Mouse (Mus musculus) fat pad, adult 2 months (tissue): Measurements from ENCODE around the gene Acacb.

Experiments used
- DNase-seq: peaks from one replicate; pipeline ENCODE4 v3.0.0-alpha.2; 2011; ENCODE audit warnings: low read depth, low spot score; ENCODE audit errors: extremely low read depth

The Acacb gene

DNA sequence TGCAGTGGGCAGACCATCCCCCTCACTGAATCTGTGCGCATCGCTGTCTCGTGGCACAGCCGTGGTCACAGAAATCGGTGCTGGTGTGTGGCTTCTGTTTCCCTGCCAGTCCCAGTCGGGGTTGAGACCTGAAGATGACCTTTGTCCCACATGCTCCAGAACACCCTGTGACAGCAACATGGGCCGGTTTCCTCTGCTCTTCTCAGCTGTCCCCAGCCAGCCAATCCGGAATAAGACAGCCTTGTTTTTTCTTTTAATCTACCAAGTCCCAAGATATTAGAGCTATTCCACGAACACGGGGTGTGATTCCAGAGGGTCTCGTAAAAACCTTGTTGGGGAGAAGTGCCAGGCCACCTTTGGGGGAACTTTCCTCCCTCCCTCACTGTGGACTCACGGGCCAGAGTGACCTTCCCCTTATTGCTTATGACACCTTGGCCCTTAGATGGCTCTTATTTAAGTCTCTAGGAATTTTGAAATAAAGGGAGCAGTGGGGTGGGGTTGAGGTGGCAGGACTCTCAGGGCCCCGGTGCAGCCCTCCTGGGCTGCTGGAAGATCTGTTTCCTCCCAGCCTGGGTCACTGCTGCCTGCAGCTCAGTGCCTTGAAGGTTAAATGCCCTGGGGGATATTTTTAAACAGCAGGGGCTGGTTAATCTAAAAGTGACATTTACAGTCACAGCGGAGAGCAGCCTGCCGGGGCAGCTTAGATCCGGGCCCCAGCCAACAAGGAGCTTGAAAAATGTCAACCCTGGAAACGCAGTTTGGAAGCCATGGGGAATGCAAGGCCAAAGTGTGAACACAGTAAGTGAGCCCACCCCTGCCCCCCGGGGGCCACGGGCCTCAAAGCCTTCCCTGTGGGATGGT, at the start of gene Acacb:
Gene Acacb, plus strand, starts transcription at position 508 of the 861 bp plus-strand sequence.
- DNase-seq: no peak

DNA sequence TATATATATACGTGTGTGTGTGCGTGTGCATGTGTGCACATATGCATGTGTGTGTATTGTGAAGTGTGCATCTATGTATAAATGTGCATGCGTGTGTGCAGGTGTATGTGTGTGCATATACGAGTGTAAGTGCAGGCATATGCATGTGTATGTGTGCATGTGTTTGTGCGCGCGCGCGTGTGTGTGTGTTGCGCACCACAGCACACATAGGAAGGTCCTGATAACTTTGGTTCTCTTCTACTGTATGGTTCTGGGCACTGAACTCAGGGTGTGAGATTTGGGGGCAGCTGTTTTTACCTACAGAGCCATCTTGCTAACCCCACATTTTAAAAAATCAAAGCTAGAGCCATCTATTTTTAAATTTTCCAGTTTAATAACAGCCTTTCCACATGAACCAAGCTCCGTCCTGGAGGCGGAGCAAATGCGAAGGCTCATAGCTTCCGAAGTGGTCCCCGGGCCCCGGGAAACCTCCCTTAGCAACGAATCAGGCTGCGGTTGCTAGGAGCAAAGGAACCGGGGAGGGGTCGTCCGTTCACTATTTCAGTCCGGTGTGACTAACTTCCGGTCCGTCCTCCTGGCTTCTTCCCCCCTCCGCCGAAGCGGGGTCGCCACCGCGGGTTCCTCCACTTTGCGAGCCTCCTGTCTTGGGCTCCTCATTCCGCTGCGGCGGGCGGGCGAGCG, 46.5 kb upstream of the Acacb start:
- DNase-seq: peak; percentile 7

DNA sequence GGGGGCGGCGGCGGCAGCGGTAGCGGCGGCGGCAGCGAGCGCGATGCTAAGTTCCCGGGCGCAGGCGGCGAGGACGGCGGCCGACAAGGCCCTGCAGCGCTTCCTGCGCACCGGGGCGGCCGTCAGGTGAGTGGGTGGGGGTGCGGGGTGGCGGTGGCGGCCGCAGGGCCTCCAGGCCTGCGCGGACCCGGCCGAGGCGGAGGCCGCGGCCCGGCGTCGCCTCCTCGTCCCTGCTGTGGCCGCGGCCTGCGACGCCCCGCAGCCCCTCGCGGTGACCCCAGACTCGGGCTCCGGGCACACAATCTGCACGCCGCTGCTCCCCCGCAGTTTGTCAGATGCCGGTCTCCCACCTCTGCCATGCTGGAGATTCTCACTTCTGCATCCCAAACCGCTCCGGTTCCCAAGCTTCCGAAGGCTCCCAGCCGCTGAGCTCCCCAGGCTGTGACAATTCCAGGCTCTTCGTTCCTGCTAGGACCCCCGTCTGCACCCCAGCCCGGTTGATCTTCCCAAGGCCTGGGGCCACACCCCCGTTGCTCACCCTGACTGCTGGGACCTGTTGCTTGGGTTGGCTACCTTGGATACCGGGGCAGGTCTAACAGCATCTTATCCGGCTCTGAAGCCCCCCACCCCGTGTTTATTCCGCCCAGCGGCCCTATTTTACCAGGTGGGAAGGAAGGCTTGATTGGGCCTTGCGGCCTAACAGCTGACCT, 45.8 kb upstream of the Acacb start:
- DNase-seq: no peak

DNA sequence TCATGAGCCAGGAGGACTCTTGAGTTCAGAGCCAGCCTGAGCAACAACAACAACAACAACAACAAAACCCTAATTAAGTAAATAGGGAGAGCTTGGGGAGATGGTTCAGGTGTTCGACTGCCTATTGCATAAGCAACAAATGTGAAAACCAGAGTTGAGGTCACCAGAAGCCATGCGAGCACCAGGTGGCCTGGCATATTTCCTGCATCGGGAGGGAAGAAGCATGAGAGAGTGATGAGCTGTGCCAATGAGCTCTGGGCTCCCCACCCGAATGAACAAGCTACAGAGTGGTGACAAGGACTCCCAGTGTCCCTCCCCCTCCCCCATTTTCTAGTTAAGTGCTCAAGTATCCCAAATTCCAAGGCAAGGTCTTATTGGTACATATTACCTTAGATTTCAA, 44.5 kb upstream of the Acacb start:
- no peak for DNase-seq

DNA sequence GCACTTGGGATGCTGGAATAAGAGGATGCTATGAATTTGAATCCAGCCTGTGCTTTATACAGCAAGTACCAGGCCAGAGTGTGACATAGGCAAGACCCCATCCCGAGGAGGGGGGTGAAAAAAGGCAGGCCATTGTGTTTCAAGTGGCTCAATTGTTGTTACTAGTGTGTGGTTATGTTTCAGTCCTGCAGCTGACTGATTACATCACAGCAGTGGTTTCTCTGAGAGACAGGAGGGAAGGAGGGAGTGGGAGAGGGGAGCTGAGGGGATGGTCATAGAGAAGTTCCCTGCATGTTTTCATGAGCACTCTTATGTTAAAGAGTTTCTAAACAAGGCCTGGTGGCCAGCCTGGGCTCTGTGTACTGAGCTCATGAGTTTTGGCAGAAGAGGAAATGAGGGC, 43.5 kb upstream of the Acacb start:
- no peak for DNase-seq

DNA sequence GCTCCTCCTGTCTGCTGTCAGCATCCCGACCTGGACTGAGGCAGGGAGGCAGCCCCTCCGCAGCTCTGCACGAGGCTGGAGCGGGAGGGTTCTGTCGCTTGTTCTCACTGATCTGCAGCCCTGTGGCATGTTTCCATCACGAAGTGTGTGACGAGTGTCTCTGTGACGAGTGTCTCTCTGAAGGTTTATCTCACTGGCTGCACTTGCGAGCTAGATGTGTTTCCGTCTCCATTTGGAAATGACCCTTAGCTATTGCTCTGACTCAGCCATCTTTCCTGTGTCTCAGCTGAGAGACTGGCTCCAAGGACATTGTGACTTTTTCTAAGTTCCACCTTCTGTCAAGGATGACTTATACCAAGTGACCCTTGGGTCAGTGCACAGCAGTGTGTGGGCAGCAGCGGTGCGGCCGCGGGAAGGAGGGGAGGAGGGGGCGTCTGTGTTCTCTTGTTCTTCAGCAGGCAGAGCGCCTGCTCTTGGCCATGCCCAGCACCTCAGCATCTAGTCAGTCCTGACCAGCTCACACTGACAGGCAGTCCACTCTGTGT, 39.9 kb upstream of the Acacb start:
- no peak for DNase-seq

DNA sequence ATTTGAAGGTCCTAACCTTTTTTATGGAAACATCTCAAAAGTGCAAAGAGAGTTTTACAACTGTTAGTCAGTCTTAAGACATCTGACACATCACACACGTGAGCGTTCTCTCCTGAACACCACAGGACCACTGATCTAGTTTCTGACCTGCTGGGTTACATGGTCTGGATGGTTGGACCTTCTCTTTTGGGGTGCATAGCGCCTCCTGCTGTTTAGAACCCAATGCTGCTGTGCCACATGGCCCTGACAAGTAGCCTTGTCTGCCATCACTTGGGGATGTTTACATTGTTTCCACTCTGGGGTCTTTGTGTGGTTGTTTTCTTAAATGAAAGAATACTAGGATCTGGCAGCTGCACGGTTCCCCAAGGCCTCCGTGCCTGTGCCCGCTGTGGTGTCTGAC, 33.0 kb upstream of the Acacb start:
- no peak for DNase-seq

DNA sequence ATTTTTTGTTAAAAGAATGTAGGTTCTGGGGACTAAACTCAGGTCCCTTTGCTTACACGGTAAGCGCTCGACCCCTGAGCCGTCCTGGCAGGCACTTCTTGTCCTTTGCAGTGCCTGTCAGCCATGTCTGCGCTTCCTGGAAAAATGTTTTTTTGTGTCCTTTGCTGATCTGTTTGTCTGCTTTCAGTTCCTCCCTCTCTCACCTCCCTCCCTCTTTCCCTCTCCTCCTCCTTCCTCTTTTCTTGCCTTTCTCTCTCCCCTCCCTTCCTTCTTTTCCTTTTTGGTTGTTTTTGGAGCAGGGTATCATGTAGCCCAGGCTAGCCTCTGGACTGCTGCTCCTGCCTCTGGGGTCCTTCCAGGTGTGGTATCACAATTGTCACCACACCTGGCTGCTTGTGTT, 31.3 kb upstream of the Acacb start:
- DNase-seq: no peak

DNA sequence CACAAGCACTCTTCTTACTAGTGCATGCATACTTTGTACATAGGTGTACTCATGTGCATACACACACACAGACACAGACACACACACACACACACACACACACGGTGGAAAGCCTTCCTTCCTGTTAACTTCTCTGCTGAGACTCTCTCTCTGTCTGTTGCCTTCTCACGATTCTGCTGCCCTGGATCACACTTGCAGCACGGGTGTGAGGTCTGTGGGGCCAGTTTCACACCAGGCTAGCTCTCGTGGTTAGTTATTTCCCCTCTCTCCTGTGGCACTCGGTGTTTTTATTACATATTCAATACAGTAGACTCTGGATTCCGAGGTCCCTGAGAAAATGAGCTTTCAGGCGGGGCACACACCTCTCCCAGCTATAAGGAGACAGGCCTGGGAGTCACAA, 29.7 kb upstream of the Acacb start:
- no peak for DNase-seq

DNA sequence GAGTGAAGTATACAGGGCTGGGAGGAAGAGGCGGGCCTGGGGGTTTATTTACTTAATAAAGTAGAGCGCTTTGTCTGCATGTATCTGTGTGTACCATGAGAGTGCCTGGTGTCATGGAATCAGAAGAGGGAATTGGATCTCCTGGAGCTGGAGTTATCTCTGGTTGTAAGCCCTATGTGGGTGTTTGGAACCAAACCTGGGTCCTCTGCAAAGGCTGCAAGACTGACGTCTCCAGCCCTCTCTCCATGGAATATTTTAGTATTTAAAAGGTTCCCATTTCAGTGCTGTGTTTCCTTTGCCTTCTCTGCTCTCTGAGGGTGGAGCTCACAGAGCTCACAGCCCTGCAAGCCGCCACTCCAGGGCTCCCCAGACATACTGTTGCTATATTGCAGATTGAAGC, 26.5 kb upstream of the Acacb start:
- no peak for DNase-seq

DNA sequence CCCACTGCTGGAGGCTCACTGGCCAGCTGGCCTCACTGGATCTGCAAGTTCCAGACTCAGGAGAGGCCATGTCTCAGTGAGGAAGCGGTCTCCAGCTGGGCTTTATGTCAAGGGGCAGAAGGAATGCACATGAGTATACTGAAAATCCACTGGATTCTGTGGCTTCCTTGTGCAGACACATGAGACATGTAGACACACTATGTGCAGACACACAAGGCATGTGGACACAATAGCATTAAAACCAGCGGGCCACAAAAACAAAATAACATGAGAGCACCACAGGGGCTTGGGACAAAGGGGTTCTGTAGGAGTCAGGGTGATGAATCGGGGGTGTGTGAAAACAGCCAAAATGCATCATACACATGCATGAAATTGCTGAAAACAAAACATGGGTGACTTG, 20.3 kb upstream of the Acacb start:
- no peak for DNase-seq

DNA sequence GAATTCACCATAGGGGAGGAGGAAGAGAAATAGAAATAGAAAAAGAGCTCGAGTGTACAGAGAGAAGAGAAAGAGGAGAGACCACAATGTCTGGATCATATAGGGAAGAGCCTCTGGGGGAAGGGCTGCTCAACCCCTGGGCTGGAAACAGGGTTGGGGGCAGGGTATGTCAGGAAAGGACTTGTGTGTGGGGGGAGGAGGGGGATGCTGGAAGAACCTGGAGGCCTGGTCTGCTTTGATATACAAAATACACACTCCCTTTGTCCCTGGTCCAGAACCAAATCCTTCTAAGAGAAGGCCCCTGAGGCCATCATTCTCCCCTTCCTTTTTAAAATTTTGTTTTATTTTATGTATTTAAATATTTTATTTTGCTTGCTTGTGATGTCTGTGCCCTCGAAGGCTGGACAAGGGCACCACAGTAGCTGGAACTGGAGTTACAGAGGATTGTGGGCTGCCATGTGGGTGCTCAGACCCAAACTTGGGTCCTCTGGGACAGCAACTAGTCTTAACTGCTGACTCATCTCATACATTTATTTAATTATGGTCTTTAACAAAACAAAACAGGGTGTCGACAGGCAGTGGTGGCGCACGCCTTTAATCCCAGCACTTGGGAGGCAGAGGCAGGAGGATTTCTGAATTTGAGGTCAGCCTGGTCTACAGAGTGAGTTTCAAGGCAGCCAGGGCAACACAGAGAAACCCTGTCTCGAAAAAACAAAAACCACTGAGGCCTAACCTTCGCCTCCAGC, 19.7 kb upstream of the Acacb start:
- DNase-seq: no peak

DNA sequence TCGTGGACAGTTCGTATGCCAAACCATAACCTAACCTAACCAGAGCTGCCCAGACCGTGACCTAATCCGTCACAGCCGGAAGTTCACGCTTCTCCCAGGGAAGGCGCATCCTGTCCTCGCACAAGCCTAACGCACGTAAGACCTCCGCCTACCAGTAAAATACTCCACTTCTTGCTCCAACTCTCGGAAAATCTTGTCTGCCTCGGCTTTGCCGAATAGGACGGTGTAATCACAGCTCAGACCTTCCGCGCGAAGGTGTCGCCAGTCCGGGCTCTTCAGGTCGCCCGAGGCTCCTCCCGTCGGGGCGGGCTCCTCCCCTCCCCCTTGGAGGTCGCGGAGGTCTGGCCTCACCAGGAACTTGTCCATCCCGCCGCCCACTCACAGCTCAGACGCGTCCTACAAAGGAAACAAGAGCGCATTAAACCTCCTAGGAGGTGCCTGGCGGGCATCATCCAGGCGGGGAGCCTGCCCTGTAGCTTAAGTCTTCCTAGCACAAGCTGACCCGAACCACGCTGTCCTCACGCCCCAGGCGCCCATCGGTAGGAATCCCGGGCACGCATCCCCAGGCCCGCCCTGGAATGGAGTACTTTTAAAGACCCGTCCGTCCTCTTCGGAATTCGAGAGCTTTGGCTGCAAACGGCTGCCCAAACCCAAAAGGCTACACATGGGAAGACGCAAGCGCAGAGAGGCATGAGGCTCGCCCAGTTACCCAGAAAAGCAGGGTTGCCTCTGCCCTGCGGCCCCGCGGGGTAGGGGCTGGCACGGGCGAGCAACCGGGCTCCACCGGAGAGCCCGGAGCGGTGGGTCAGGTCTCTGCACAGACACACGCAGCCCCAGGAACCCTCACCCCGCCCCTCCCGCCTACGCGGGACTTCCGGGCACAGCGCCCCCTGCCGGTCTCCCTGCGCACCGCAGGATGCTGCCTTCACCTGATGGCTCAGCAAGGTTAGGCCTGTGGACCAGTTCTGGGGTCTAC, 18.7 kb upstream of the Acacb start, which contains the start of gene Alkbh2:
Gene Alkbh2, minus strand, starts transcription at position 845 of the 976 bp plus-strand sequence.
- DNase-seq: no peak

DNA sequence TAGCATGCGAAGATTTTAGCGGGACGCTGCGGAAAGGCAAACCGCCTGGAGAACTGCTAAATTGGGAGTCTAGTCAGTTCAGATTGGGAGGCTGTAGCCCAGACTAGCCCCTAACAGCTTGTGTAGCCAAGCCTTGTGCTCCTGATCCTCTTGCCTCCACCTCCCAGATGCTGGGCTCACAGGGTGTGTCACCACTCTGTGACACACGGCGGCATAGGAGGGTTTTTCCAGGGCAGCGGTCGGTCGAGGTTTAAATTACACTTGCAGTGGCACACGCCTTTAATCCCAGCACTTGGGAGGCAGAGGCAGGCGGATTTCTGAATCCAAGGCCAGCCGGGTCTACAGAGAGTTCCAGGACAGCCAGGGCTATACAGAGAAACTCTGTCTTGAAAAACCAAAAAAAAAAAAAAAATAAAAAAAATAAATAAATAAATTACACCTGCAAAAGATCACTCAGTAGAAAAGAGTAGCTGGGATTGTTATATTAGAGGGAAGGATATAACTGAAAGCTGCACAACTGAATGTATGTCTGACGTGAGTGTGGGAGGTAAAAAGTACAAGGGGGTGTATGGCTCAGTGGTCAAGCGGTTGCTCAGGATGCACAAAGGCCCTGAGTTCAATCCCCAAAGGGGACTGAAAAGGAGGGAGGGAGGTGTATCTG, 16.7 kb upstream of the Acacb start:
- no peak for DNase-seq

DNA sequence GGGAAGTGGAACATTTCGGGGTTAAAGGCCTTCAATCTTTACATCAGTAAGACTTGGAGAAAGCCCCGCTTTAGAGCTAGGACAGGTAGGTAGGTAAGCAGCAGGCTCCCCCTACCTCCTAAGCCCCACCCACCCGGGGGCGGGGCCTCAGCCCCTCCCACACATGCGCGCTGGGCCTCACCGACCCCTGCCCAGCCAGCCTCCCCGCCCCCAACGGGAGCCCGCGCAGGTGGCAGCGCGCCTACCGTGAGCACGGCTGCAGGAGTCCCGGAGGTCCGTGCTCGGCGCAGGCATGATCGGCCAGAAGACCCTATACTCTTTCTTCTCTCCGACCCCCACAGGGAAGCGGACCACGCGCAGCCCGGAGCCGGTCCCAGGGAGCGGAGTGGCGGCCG, 16.1 kb upstream of the Acacb start, which contains the start of gene Ung:
Gene Ung, plus strand, starts transcription at position 176 of the 395 bp plus-strand sequence.
- no peak for DNase-seq

DNA sequence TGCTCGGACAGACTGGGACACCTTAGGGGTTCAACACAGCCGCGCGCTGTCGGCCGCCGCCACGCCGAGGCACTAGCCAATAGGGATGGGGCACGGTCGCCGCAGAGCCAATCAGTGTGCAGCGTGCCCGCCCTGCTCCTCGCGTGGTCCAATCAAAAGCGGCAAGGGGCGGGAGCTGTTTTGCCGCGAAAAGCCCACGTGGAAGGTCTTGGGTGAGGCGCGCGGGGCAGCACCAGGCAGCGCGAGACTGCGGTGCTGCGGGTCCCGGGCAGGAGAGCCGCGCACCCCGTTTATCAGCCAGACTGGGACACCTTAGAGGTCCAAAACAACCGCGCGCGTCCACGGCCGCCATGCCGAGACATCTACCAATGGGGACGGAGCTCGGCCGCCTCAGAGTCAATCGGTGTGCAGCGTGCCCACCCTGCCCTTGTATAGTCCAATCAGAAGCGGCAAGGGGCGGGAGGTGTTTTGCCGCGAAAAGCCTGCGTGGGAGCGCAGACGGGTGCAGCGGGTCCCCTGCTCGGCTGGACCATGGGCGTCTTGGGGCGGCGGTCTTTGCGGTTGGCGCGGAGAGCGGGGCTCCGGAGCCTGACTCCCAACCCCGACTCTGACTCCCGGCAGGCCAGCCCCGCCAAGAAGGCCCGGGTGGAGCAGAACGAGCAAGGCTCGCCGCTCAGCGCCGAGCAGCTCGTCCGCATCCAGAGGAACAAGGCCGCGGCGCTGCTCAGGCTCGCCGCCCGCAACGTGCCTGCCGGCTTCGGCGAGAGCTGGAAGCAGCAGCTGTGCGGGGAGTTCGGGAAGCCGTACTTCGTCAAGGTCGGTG, 15.4 kb upstream of the Acacb start:
- no peak for DNase-seq

DNA sequence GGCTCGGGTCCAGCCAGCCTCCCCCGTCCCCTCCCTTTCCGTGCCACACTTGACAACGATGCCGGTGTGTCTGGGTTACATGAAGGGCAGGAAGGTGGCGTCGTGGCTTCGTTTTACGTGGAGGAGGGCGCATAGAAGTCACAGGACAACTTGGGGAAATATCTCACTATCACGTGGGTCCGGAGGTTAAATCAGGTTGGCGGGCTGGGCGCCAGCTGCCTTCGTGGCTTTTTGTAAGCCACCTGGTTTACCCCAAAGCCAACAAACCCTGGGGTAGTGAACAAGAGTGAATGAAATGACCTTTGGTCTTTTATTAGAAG, 14.9 kb upstream of the Acacb start:
- DNase-seq: no peak

DNA sequence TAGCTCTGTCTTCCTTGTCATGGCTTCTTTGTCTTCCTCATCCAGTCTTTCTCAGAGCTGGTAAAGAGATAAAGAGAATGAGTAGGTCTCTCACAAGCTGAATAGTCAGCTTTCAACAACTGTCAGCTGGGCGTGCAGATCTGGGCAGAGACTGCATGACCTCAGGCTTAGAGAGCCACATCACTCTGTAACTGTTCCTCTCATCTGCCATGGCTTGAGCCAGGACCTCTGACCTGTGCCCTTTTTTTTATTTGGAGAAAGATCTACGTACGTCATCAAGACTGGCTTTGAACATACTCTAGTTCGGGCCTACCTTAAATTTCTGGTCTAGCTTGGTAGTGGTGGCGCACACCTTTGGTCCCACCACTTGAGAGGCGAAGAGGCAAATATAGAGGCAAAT, 13.5 kb upstream of the Acacb start:
- DNase-seq: no peak
